Mouse (Mus musculus) embryonic fibroblast, embryonic 13.5 days (primary cell): ENCODE results near the gene Gm13941.

Source experiments
- CTCF ChIP-seq: IDR thresholded peaks from 2 replicates; pipeline ENCODE4 v1.5.1; 2011; ENCODE audit warnings: mild to moderate bottlenecking, control low read depth, low read length, moderate library complexity, borderline replicate concordance; ENCODE audit not compliant: insufficient read depth
- POLR2A ChIP-seq: IDR thresholded peaks from 2 replicates; pipeline ENCODE4 v1.6.1; 2011; ENCODE audit warnings: low read depth, mild to moderate bottlenecking, control low read depth, low read length, moderate library complexity

DNA sequence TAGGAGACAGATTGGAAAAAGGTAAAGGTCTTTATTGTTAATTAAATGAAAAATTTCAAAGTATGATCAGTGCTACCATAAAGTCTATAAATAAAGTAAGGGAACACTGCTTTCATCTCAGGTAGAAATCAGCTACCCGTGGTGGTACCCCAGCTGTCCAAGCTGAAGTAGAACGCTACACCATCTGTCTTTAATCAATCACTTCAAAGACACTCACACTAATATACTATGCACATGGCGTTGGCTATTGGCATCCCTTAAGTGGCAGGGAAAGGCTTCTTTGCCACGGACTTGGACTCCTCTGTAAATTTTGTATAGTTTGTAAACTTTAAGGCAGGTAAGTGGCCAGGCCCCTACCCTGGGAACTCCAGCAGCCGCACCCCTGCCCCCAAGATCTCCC is 30.0 kb upstream of the Gm13941 start:
- no peak for TF ChIP-seq POLR2A
- TF ChIP-seq CTCF: no peak
